Mouse (Mus musculus) brain, embryonic 14.5 days (tissue): Measurements from ENCODE around the gene Lgr4. TPM values are rescaled to one million over a fixed set of nuclear protein-coding genes. Genes with fewer than 3 reads are reported as not detected.
"Not testable (repeated sequence)": the region's sequence is repeated elsewhere in the genome, so short reads cannot be mapped to it uniquely, and the experiment has no call there.

Source experiments
- DNase-seq: peaks from one replicate; pipeline ENCODE4 v3.0.0-alpha.2; 2011; ENCODE audit warnings: low read depth
- CTCF ChIP-seq: fragments of 200-500 bp; IDR thresholded peaks from 2 replicates; pipeline ENCODE4 v1.5.1; 2012; ENCODE audit warnings: inconsistent platforms, mild to moderate bottlenecking, moderate library complexity, borderline replicate concordance; ENCODE audit not compliant: insufficient read depth, insufficient read length; ENCODE audit errors: extremely low read depth
- POLR2A ChIP-seq: fragments of 200-500 bp; IDR thresholded peaks from 2 replicates; pipeline ENCODE4 v1.6.1; 2012; ENCODE audit warnings: mild to moderate bottlenecking, inconsistent platforms, borderline replicate concordance; ENCODE audit not compliant: poor library complexity, insufficient read depth, insufficient read length, severe bottlenecking; ENCODE audit errors: extremely low read depth
- polyA plus RNA-seq: library from polyadenylated mRNA; depleted of rRNA; stranded (reverse); fragments of >200 nt; gene quantifications from 2 replicates; pipeline ENCODE4 v1.2.3, GENCODE M21; 2012; rRNA removed

The Lgr4 gene
- polyA plus RNA-seq: 9.2 and 15.1 TPM in 2 replicates

DNA sequence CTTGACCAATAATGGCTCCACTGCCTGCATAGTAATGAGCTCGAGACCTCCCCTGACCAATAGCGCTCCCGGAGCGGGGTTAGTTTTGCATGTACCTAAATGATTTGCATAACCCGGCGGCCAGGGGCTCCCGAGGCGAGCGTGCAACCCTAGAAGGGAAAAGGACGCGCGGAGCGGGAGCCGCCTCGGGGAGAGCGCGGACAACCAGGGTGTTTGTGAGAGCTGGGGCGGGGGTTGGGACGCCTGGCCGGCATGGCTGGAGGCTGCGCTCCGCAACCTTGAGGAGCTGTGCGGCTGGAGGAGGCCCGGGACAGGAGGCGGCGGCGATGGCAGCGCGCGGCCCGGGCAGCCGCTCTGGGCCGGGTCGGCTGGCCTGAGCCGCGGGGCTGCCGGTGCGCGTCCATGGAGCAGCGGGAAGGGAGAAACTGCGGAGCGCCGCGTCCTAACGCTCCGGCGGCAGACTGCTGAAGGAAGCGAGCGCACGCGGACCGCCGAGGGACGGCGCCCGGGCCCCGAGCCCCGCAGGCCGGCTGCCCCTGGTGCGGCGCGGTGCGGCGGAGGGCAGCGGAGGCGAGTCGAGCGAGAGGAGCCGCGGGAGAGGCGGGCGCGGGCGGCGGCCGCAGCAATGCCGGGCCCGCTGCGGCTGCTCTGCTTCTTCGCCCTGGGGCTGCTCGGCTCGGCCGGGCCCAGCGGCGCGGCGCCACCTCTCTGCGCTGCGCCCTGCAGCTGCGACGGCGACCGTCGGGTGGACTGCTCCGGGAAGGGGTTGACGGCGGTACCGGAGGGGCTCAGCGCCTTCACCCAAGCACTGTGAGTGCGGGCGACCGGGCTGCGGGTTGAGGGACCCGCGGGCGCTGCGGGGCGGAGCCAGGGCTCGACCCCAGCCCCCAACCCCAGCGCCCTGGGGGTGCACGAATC, at the start of gene Lgr4:
Gene Lgr4, plus strand, starts transcription at position 152 of the 918 bp plus-strand sequence.
- no peak for TF ChIP-seq CTCF
- TF ChIP-seq POLR2A: peak; percentile 42; the same call in 1 of the 2 replicates
- peak; percentile 98 for DNase-seq

DNA sequence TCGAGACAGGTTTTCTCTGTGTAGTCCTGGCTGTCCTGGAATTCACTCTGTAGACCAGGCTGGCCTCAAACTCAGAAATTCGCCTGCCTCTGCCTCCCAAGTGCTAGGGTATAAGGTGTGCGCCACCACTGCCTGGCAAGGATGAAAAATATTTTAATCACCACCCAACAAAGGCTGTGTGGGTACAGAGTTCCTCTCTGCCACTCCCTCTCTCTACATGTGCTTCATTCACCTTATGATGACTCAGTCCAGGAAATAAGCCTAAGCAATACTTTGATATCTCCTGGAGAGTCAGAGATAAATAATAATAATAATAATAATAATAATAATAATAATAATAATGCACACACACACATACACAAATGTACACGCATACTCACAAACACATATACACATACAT, 38.0 kb upstream of the Lgr4 start:
- DNase-seq: not testable (repeated sequence)

DNA sequence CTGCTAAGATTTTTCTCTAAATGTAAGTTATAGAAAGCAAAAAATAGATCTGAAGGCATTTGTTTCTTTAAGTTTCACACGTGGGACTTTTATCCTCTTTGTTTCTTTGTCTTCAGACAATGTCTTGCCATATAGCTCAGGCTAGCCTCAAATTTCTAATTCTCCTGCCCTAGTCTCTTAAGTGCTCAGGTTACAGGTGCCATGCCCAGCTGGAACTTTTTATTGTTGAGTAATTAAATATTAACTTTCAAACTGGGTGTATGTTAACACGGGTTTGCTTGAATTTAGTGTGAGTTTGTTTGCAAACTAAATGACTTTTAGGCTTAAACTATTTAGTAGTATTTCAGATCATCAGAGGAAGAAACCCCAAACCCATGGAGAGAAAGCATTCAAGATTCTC, 36.3 kb upstream of the Lgr4 start:
- DNase-seq: no peak
- no peak for TF ChIP-seq CTCF
- TF ChIP-seq POLR2A: no peak

DNA sequence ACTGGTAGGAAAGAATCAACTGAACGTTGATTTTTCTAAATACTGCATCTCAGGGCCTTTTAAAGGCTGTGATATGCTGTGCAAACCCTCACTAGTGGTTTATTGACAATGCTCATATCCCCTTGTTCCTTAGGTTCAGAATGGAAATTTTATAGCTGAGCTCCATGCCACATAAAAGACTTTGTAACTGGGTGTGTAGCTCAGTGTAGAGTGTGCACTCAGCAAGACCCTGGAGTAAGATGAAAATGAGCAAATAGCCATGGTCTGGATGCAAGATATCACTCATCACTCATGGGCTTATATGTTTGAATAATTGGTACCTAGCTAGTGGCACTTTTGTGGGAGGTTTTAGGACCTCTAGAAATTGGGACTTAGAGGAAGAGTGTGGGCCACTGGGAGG, 35.8 kb upstream of the Lgr4 start:
- no peak for TF ChIP-seq POLR2A
- no peak for TF ChIP-seq CTCF
- DNase-seq: no peak

DNA sequence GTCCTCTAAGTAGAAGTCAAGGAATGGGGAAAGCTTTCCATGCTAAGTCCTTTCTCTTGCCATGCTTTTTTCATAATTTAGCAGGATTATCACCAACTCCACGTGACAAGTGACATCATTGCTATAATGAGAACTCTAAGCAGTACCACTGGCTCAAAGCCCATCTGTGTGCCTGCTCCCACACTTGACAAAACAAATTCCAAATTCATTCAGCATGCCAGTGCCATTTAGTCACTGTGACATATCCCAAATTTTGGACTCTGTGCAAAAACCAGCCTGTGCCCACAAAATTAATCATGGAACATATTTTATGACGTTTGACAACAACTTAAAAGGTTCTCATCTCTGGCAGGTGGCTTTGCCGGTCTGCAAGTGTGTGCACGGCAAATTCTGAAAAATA, 33.3 kb upstream of the Lgr4 start:
- peak; percentile 78 for DNase-seq
- TF ChIP-seq CTCF: no peak
- no peak for TF ChIP-seq POLR2A

DNA sequence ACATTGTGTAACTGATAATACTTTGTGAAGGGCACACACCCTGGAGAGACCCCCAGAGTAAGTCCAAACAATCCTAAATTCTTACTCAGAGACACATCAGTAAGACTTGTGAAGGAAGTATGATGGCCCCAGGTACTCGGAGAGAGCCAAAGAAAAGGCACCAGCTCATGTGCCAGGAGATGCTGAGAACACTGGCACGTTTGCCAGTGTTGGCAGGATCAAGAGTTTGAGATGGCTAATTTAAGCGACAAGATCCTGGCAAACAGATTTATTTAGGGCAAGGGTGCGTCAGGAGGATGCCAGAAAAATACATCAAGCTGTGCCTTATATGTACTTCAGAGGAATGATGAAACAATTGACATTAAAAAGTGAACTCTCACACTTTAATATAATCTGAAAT, 32.9 kb upstream of the Lgr4 start:
- TF ChIP-seq POLR2A (no peak), CTCF (no peak)
- DNase-seq: peak; percentile 77

DNA sequence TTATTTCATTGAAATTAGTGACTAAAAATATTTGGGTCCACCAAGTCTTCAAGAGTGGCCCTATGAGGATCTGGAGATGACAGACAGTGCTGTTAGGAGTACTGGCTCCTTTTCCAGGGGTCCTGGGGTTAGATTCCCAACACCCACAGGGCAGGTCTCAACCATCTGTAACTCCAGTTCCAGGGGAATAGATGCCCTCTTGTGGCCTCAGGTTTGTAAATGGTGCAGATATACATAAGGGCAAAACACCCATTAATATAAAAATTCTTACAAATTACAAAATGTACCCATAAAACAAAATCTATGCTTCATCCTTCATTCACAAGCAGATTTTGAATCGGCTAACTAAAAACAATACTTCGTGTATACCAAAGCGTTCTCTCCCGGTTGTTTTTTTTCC, 27.4 kb upstream of the Lgr4 start:
- TF ChIP-seq CTCF (no peak), POLR2A (no peak)

DNA sequence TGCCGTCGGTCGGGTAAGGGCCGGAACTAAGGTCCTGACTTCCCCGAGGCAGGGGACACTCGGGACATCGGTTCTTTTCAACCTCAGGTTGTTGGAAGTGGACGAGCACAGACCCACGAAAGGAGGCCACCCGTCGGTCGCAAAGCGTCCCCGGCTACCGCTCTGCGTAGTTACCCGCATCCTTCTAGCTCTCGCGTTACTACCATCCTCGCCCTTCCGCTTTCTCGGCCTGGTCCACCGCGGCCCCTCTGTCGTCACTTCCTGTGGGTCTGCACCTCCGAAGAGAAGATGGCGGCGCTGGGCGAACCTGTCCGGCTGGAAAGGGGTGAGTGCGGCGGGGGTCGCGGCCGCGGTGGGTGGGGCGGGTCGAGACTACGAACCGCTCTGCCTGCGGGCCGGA, 26.9 kb upstream of the Lgr4 start, which contains the start of gene Lin7c:
Gene Lin7c, plus strand, starts transcription at position 257 of the 400 bp plus-strand sequence.
- TF ChIP-seq CTCF (no peak), POLR2A (peak; percentile 83)
- DNase-seq: peak; percentile 98

More for the DNA sequence above, 27.4 kb upstream of the Lgr4 start:
- DNase-seq: peak; percentile 22

DNA sequence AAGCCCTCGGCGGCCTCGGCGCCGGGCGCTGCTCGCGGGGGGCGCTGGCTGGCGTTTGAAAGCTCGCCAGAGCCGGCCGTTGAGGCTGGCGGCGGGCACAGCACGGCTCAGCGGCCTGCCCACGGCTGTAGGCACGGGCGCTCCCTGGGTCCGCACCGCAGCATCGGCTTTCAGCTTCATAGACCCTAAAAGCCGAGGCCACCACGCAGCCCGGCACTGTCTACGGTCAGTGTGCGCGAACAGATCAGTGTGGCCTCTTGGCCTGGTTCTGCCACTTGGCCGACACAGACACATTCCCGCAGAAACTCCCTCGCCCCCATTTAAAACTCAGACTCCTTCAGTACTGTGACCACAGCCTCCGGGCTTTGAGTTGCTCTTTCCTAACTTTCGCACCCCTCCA, 26.4 kb upstream of the Lgr4 start:
- DNase-seq: no peak
- TF ChIP-seq CTCF (no peak), POLR2A (no peak)

DNA sequence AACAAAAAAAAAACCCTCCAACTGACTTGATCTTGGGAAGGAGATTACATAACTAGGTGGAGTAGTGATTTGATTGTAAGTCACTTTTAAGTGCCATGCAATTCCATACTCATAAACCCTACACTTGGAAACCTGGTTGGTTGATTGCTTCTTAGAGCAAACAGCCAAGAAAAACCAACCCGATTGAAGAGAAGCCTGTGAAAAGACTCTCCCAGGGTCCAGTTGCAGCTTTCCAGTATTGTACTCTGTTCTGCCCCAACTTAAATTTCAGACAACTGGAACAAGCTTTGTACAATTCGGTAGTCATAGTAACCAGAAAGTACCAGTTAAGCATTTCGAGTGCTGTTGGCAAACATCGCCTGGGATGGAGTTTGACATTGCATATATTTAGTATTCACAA, 26.0 kb upstream of the Lgr4 start:
- DNase-seq: peak; percentile 59

DNA sequence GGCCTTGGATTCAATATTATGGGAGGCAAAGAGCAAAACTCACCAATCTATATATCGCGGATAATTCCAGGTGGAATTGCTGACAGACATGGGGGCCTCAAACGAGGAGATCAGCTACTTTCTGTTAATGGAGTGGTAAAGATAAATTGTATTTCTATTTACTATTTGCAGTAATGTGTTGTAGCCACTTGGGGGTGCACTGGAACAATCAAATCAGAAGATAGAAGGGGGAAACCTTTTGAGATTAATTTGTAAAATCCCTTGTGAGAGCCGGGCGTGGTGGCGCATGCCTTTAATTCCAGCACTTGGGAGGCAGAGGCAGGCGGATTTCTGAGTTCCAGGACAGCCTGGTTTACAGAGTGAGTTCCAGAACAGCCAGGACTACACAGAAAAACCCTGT, 21.1 kb upstream of the Lgr4 start:
- TF ChIP-seq POLR2A: no peak
- TF ChIP-seq CTCF: no peak
- no peak for DNase-seq

More for the DNA sequence above, 26.0 kb upstream of the Lgr4 start:
- TF ChIP-seq CTCF: no peak
- no peak for TF ChIP-seq POLR2A

DNA sequence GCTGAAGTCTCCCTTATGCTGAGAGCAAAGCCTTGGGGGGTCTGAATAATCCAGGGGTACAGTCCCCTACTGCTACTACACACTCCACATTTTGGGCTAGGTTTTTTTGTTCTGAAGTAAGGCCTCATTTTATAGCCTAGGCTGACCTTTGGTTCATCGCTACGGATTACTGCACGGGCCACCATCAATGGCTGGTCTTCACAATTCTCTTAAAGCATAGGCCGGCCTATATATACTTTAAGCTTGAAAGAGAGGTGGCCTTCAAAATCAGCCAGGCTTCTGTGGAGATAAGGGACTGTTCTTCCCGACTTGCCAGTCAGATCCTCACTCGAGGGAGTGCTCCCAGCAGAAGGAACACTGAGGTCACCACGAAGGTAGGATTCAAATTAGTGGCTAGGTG, 14.6 kb upstream of the Lgr4 start:
- no peak for TF ChIP-seq CTCF
- TF ChIP-seq POLR2A: no peak

More for the DNA sequence above, 14.6 kb upstream of the Lgr4 start:
- DNase-seq: no peak
